Mouse (Mus musculus) hindbrain, embryonic 12.5 days (tissue): Measurements from ENCODE around the gene Itgb1. TPM values are rescaled to one million over a fixed set of nuclear protein-coding genes. Genes with fewer than 3 reads are reported as not detected.
A peak's percentile ranks its signal among the peaks of the same experiment; 100 is the strongest.

Source experiments
- ATAC-seq: fragments of 200-750 bp; cut with Nextera tagmentation; 2 replicates; pipeline ENCODE4 v1.8.0; 2017; ENCODE audit warnings: moderate TSS enrichment; ENCODE audit not compliant: low FRiP score
- H3K27ac ChIP-seq: fragments of 300-500 bp; sonication (generic); 2 replicates; pipeline ENCODE4 v1.5.1; 2016; ENCODE audit warnings: mild to moderate bottlenecking
- H3K27me3 ChIP-seq: fragments of 300-500 bp; sonication (generic); 2 replicates; pipeline ENCODE4 v1.6.1; 2016; ENCODE audit warnings: mild to moderate bottlenecking
- H3K36me3 ChIP-seq: fragments of 300-500 bp; sonication (generic); 2 replicates; pipeline ENCODE4 v1.6.1; 2016; ENCODE audit warnings: mild to moderate bottlenecking
- H3K4me1 ChIP-seq: fragments of 300-500 bp; sonication (generic); 2 replicates; pipeline ENCODE4 v1.6.1; 2016
- H3K4me2 ChIP-seq: fragments of 300-500 bp; sonication (generic); replicated peaks from 2 replicates; pipeline ENCODE4 v1.6.1; 2016; ENCODE audit warnings: mild to moderate bottlenecking
- H3K4me3 ChIP-seq: fragments of 300-500 bp; sonication (generic); 2 replicates; pipeline ENCODE4 v1.5.1; 2016; ENCODE audit warnings: mild to moderate bottlenecking
- H3K9ac ChIP-seq: fragments of 300-500 bp; sonication (generic); 2 replicates; pipeline ENCODE4 v1.6.1; 2016; ENCODE audit warnings: mild to moderate bottlenecking, moderate library complexity
- H3K9me3 ChIP-seq: fragments of 300-500 bp; sonication (generic); replicated peaks from 2 replicates; pipeline ENCODE4 v1.6.1; 2016; ENCODE audit warnings: mild to moderate bottlenecking
- WGBS: fragments of 180-500 bp; shearing (Covaris S2); methylation state at CpG from one replicate; pipeline ENCODE4 v1.1.7; 2016; 5-methylcytosine and 5-hydroxymethylcytosine counted together
- polyA plus RNA-seq: library from polyadenylated mRNA; unstranded; fragments of >200 nt; fragmentation: Nextera tagmentation; extraction: Ambion mirVana; gene quantifications from 2 replicates; pipeline ENCODE4 v1.2.1, GENCODE M21; 2016

The Itgb1 gene
- polyA plus RNA-seq, 1 experiment from 2014 or later: 183 TPM

- Histone ChIP-seq H3K4me1 (no peaks in the 10 kb centered on the region), H3K9ac (no peak overlapping the region), H3K27ac (no peak overlapping the region), H3K9me3 (no peaks in the 10 kb centered on the region), H3K36me3 (no peaks in the 10 kb centered on the region), H3K4me2 (no peak overlapping the region), H3K27me3 (no peaks in the 10 kb centered on the region), H3K4me3 (no peak overlapping the region)
- 65% methylated on average over 2 of the region's 2 CpGs for WGBS
- no peak for ATAC-seq
Measured at GRCm38 (mm10) chr8:128663106-128663505, 22.3 kb upstream of the Itgb1 start.

- Histone ChIP-seq H3K9me3 (no peaks in the 10 kb centered on the region), H3K4me1 (no peaks in the 10 kb centered on the region), H3K36me3 (no peaks in the 10 kb centered on the region), H3K9ac (no peak overlapping the region), H3K4me3 (no peak overlapping the region), H3K27ac (no peak overlapping the region), H3K4me2 (no peak overlapping the region), H3K27me3 (no peaks in the 10 kb centered on the region)
- WGBS: 77% methylated on average over 4 of the region's 4 CpGs
- no peak for ATAC-seq
Measured at GRCm38 (mm10) chr8:128666576-128667263, 18.7 kb upstream of the Itgb1 start.

GRCm38 (mm10) chr8:128671813-128672212, 13.6 kb upstream of the Itgb1 start:
- H3K9ac ChIP-seq: no peak overlapping the region
- no peak for ATAC-seq
- WGBS: 89% methylated on average over 1 of the region's 1 CpGs

GRCm38 (mm10) chr8:128672441-128672840, 13.0 kb upstream of the Itgb1 start:
- 91% methylated on average over 2 of the region's 2 CpGs for WGBS
- no peaks in the 10 kb centered on the region for H3K9me3 ChIP-seq
- no peaks in the 10 kb centered on the region for H3K27me3 ChIP-seq
- H3K4me1 ChIP-seq: no peaks in the 10 kb centered on the region
- no peak overlapping the region for H3K27ac ChIP-seq
- H3K4me3 ChIP-seq: no peak overlapping the region
- ATAC-seq: no peak
- H3K36me3 ChIP-seq: no peaks in the 10 kb centered on the region
- no peak overlapping the region for H3K9ac ChIP-seq
- no peak overlapping the region for H3K4me2 ChIP-seq

More at GRCm38 (mm10) chr8:128671813-128672212, 13.6 kb upstream of the Itgb1 start:
- H3K36me3 ChIP-seq: no peaks in the 10 kb centered on the region
- H3K27ac ChIP-seq: no peak overlapping the region
- H3K4me1 ChIP-seq: no peaks in the 10 kb centered on the region
- H3K4me2 ChIP-seq: no peak overlapping the region
- H3K9me3 ChIP-seq: no peaks in the 10 kb centered on the region
- no peaks in the 10 kb centered on the region for H3K27me3 ChIP-seq
- no peak overlapping the region for H3K4me3 ChIP-seq

- no peak for ATAC-seq
- Histone ChIP-seq H3K4me2 (no peak overlapping the region), H3K9me3 (no peaks in the 10 kb centered on the region), H3K4me1 (no peaks in the 10 kb centered on the region), H3K27me3 (no peaks in the 10 kb centered on the region), H3K4me3 (no peak overlapping the region), H3K9ac (no peak overlapping the region), H3K36me3 (no peaks in the 10 kb centered on the region), H3K27ac (no peak overlapping the region)
- WGBS: 72% methylated on average over 1 of the region's 1 CpGs
Measured at GRCm38 (mm10) chr8:128672950-128673349, 12.5 kb upstream of the Itgb1 start.

- H3K4me3 ChIP-seq: no peak overlapping the region
- H3K9ac ChIP-seq: no peak overlapping the region
- no peak overlapping the region for H3K4me2 ChIP-seq
- H3K9me3 ChIP-seq: no peaks in the 10 kb centered on the region
- H3K27me3 ChIP-seq: no peaks in the 10 kb centered on the region
- H3K27ac ChIP-seq: no peak overlapping the region
- no peaks in the 10 kb centered on the region for H3K36me3 ChIP-seq
- ATAC-seq: no peak
- 90% methylated on average over 3 of the region's 3 CpGs for WGBS
- H3K4me1 ChIP-seq: no peaks in the 10 kb centered on the region
Measured at GRCm38 (mm10) chr8:128675848-128676629, 9.4 kb upstream of the Itgb1 start.

- 82% methylated on average over 2 of the region's 2 CpGs for WGBS
- Histone ChIP-seq H3K36me3 (no peaks in the 10 kb centered on the region), H3K27me3 (no peaks in the 10 kb centered on the region), H3K9me3 (no peaks in the 10 kb centered on the region), H3K4me3 (no peak overlapping the region), H3K4me2 (no peak overlapping the region), H3K9ac (no peak overlapping the region), H3K4me1 (no peaks in the 10 kb centered on the region), H3K27ac (no peak overlapping the region)
- no peak for ATAC-seq
Measured at GRCm38 (mm10) chr8:128679909-128680308, 5.5 kb upstream of the Itgb1 start.

GRCm38 (mm10) chr8:128680548-128681325, 4.7 kb upstream of the Itgb1 start:
- ATAC-seq: no peak
- no peak overlapping the region for H3K4me3 ChIP-seq
- no peaks in the 10 kb centered on the region for H3K9me3 ChIP-seq
- H3K9ac ChIP-seq: no peak overlapping the region
- H3K27ac ChIP-seq: no peak overlapping the region
- WGBS: 92% methylated on average over 2 of the region's 2 CpGs
- no peaks in the 10 kb centered on the region for H3K36me3 ChIP-seq
- H3K27me3 ChIP-seq: no peaks in the 10 kb centered on the region
- H3K4me1 ChIP-seq: no peaks in the 10 kb centered on the region
- H3K4me2 ChIP-seq: no peak overlapping the region

- Histone ChIP-seq H3K27ac (no peak overlapping the region), H3K4me2 (no peak overlapping the region), H3K27me3 (no peaks in the 10 kb centered on the region), H3K4me1 (peaks cover 1% of the 10 kb centered on the region; the same call in 1 of the 2 replicates), H3K36me3 (no peaks in the 10 kb centered on the region), H3K4me3 (no peak overlapping the region), H3K9me3 (no peaks in the 10 kb centered on the region), H3K9ac (no peak overlapping the region)
- WGBS: 91% methylated on average over 3 of the region's 3 CpGs
- no peak for ATAC-seq
Measured at GRCm38 (mm10) chr8:128681970-128682369, 3.5 kb upstream of the Itgb1 start.

- H3K4me3 ChIP-seq: peak overlapping the region; percentile 85
- no peaks in the 10 kb centered on the region for H3K9me3 ChIP-seq
- peaks cover 17% of the 10 kb centered on the region for H3K4me1 ChIP-seq
- H3K27ac ChIP-seq: peak overlapping the region; percentile 99
- H3K9ac ChIP-seq: peak overlapping the region; percentile 97
- peak overlapping the region; percentile 66 for H3K4me2 ChIP-seq
- ATAC-seq: peak; percentile 60
- no peaks in the 10 kb centered on the region for H3K27me3 ChIP-seq
- H3K36me3 ChIP-seq: no peaks in the 10 kb centered on the region
- 11% methylated on average over 25 of the region's 25 CpGs for WGBS
Measured at GRCm38 (mm10) chr8:128684609-128685506, 596 bp upstream of the Itgb1 start.

GRCm38 (mm10) chr8:128686429-128686990, 1.1 kb downstream of the Itgb1 start:
- 0% methylated on average over 2 of the region's 2 CpGs for WGBS
- Histone ChIP-seq H3K27ac (peak overlapping the region; percentile 99; the same call in 1 of the 2 replicates), H3K4me3 (peak overlapping the region; percentile 85), H3K4me1 (peaks cover 25% of the 10 kb centered on the region), H3K4me2 (peak overlapping the region; percentile 66), H3K27me3 (no peaks in the 10 kb centered on the region), H3K9me3 (no peaks in the 10 kb centered on the region), H3K9ac (peak overlapping the region; percentile 97), H3K36me3 (no peaks in the 10 kb centered on the region)
- 0 out of 2 replicates have a peak, but pooled peaks have one; percentile 6 for ATAC-seq
